Mouse (Mus musculus) heart, embryonic 12.5 days (tissue): ENCODE data around the gene Mbnl1. TPM values are rescaled to one million over a fixed set of nuclear protein-coding genes. Genes with fewer than 3 reads are reported as not detected.
A peak's percentile ranks its signal among the peaks of the same experiment; 100 is the strongest.

Experiments used
- ATAC-seq: fragments of 200-750 bp; cut with Nextera tagmentation; 2 replicates; pipeline ENCODE4 v1.8.0; 2017; ENCODE audit warnings: moderate TSS enrichment, moderate library complexity; ENCODE audit not compliant: insufficient number of reproducible peaks, low FRiP score
- H3K27ac ChIP-seq: fragments of 300-500 bp; sonication (generic); 2 replicates; pipeline ENCODE4 v1.5.1; 2016; ENCODE audit warnings: mild to moderate bottlenecking, moderate library complexity; ENCODE audit not compliant: poor library complexity, severe bottlenecking
- H3K27me3 ChIP-seq: fragments of 300-500 bp; sonication (generic); replicated peaks from 2 replicates; pipeline ENCODE4 v1.6.1; 2016; ENCODE audit warnings: mild to moderate bottlenecking, moderate library complexity
- H3K36me3 ChIP-seq: fragments of 300-500 bp; sonication (generic); 2 replicates; pipeline ENCODE4 v1.6.1; 2016; ENCODE audit warnings: mild to moderate bottlenecking, moderate library complexity
- H3K4me1 ChIP-seq: fragments of 300-500 bp; sonication (generic); replicated peaks from 2 replicates; pipeline ENCODE4 v1.6.1; 2016; ENCODE audit warnings: mild to moderate bottlenecking
- H3K4me2 ChIP-seq: fragments of 300-500 bp; sonication (generic); 2 replicates; pipeline ENCODE4 v1.6.1; 2016; ENCODE audit warnings: mild to moderate bottlenecking, moderate library complexity
- H3K4me3 ChIP-seq: fragments of 300-500 bp; sonication (generic); 2 replicates; pipeline ENCODE4 v1.5.1; 2016; ENCODE audit warnings: mild to moderate bottlenecking
- H3K9ac ChIP-seq: fragments of 300-500 bp; sonication (generic); 2 replicates; pipeline ENCODE4 v1.6.1; 2016; ENCODE audit warnings: mild to moderate bottlenecking, moderate library complexity
- H3K9me3 ChIP-seq: fragments of 300-500 bp; sonication (generic); replicated peaks from 2 replicates; pipeline ENCODE4 v1.6.1; 2016; ENCODE audit warnings: mild to moderate bottlenecking, moderate library complexity
- WGBS: fragments of 180-500 bp; shearing (Covaris S2); methylation state at CpG from one replicate; pipeline ENCODE4 v1.1.7; 2016; 5-methylcytosine and 5-hydroxymethylcytosine counted together
- polyA plus RNA-seq: library from polyadenylated mRNA; unstranded; fragments of >200 nt; fragmentation: Nextera tagmentation; extraction: Ambion mirVana; gene quantifications from 2 replicates; pipeline ENCODE4 v1.2.1, GENCODE M21; 2016

Gene Mbnl1
- polyA plus RNA-seq, 1 experiment from 2014 or later, result 77.4 TPM

DNA sequence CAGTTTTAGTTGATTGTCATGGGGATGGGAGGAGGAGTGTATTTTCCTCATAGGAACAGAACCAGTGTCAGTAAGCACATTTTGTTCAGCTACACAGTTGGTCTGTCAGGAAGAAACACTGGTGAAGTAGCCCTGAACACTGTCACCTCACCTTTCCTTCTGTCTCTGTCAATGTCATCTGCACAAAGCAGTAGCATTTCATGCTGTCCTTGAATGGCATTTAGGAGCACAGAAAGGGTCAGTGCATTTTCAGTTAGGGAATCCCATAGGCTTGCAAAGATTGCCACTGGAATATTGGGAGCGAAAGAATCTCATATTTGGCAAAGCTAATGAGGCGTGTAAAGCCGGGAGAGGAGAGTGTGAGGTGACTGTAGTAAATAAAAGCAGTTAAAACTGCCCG, 114.5 kb downstream of the Mbnl1 start:
- WGBS, result 89% methylated on average over 4 of the region's 4 CpGs
- H3K9ac ChIP-seq, result no peak overlapping the region
- H3K4me3 ChIP-seq, result no peak overlapping the region
- no peak overlapping the region for H3K4me2 ChIP-seq
- no peak for ATAC-seq
- H3K36me3 ChIP-seq, result no peaks in the 10 kb centered on the region
- H3K4me1 ChIP-seq, result peaks cover 25% of the 10 kb centered on the region
- H3K27me3 ChIP-seq, result no peaks in the 10 kb centered on the region
- no peaks in the 10 kb centered on the region for H3K9me3 ChIP-seq
- no peak overlapping the region for H3K27ac ChIP-seq

DNA sequence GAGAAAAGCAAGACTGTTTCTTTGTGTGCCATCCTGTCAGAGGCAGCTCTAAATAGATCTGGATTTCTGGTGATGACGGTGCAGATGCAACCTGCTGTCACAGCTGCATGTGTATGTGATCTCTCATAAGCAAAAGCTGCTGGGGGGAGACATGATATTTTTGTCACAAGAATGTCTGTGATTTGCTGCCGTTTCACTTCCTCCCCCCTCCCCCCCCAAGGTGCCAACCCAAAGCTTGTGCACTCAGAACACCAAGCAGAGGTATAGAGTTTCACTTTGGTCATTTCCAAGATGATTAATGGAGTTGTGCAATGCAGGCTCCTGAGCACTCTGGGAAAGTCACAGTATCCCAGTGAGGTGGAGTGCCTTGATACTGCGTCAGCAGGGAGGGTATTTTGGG, 116.7 kb downstream of the Mbnl1 start:
- H3K4me1 ChIP-seq, result peaks cover 35% of the 10 kb centered on the region
- WGBS, result 49% methylated on average over 3 of the region's 3 CpGs
- no peak for ATAC-seq
- no peak overlapping the region for H3K27ac ChIP-seq
- no peak overlapping the region for H3K9ac ChIP-seq
- H3K9me3 ChIP-seq, result no peaks in the 10 kb centered on the region
- H3K4me3 ChIP-seq, result no peak overlapping the region
- no peak overlapping the region for H3K4me2 ChIP-seq
- no peaks in the 10 kb centered on the region for H3K36me3 ChIP-seq
- no peaks in the 10 kb centered on the region for H3K27me3 ChIP-seq

DNA sequence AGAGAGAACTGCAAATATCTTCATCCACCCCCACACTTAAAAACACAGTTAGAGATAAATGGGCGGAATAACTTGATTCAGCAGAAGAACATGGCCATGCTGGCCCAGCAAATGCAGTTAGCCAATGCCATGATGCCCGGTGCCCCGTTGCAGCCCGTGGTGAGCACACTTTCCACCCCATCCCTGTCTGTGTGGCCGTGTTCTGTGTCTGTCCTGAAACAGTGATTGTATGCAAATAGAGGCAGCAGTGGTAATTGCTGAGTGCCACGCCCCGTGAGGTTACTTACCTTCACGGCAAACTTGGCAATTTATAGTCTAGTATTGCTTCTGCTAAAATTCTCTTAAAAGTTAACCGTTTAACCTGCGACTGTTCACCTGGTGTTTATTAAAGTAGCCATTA, 123.0 kb downstream of the Mbnl1 start:
- H3K27ac ChIP-seq, result no peak overlapping the region
- peaks cover 19% of the 10 kb centered on the region for H3K4me1 ChIP-seq
- no peak overlapping the region for H3K9ac ChIP-seq
- ATAC-seq, result no peak
- no peak overlapping the region for H3K4me3 ChIP-seq
- H3K36me3 ChIP-seq, result peaks cover 3% of the 10 kb centered on the region; the same call in 1 of the 2 replicates
- H3K9me3 ChIP-seq, result no peaks in the 10 kb centered on the region
- WGBS, result 87% methylated on average over 10 of the region's 10 CpGs
- no peaks in the 10 kb centered on the region for H3K27me3 ChIP-seq
- H3K4me2 ChIP-seq, result no peak overlapping the region

DNA sequence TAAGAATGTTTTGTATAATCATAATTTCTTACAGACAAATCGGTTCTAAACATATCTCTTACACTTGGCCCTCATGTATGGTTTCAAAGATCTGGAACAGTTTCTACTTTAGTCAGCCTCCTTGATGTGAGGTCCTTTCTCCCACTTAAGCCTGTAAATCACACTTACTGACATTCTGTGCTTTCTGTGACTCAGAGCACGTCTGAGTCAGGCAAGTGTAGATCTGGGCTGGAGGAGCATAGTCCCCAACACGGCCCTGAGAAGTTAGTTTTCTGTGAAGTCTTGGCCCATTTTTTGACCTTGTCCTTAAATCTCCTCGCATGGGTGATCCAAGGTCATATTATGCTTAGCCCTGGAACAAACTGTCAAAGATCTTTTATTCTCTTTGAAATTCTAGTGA, 124.4 kb downstream of the Mbnl1 start:
- no peak overlapping the region for H3K9ac ChIP-seq
- no peaks in the 10 kb centered on the region for H3K27me3 ChIP-seq
- H3K4me3 ChIP-seq, result no peak overlapping the region
- 61% methylated on average over 4 of the region's 4 CpGs for WGBS
- no peak for ATAC-seq
- peaks cover 3% of the 10 kb centered on the region; the same call in 1 of the 2 replicates for H3K36me3 ChIP-seq
- peaks cover 20% of the 10 kb centered on the region for H3K4me1 ChIP-seq
- H3K4me2 ChIP-seq, result no peak overlapping the region
- no peak overlapping the region for H3K27ac ChIP-seq
- H3K9me3 ChIP-seq, result no peaks in the 10 kb centered on the region

DNA sequence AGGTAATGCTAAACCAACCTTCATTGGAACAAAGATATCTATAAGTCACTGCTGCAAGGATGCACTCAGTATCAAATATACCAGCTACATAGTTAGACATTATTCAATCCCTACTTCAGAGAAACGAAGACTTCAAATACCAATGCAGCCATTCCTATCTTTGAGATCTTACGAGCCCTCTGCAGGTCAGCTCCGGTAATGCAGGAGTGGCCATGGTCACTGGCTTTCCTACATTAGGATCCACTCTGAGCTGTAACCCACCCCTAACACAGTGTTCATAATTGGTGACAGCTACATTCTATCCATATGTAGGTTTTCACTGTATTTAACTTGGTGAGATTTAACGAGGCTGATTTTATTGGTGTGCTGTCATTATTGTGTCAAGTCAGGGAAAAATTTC, 129.1 kb downstream of the Mbnl1 start:
- Histone ChIP-seq H3K27me3 (no peaks in the 10 kb centered on the region), H3K4me2 (no peak overlapping the region), H3K4me1 (peaks cover 36% of the 10 kb centered on the region), H3K9me3 (no peaks in the 10 kb centered on the region), H3K36me3 (peaks cover 3% of the 10 kb centered on the region; the same call in 1 of the 2 replicates), H3K27ac (no peak overlapping the region), H3K9ac (no peak overlapping the region), H3K4me3 (no peak overlapping the region)
- WGBS, result 28% methylated on average over 4 of the region's 4 CpGs
- no peak for ATAC-seq

DNA sequence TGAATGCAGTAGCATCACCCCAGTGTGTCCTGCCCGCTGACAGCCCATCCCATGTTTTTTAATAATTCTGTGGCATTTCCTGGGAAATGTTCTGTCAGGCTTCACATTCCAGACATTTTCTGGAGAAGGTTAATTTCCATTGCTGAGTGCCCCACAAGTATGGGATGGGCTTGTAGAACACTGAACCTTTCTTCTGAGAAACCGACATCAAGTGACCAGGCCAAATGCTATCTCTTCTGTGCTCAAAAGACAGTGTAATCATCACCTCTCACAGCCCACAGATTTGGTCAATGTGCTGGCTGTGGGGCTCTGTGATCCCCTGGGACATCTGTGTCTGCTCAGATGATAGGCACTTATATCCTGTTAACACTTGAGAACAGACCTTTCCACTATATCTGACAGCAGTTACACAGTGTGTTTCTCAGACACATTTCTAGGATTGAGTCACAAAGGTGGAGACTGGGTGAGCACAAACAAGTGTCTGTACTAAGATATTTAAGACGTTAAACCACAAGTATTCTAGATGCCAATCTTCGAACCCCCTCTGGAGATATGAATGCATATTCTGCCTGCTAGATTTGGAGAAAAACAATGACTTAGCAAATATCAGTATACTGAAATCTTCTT, 130.4 kb downstream of the Mbnl1 start:
- Histone ChIP-seq H3K9ac (0 out of 2 replicates have a peak overlapping the region, but pooled peaks have one; percentile 4), H3K27me3 (no peaks in the 10 kb centered on the region), H3K4me1 (peaks cover 37% of the 10 kb centered on the region), H3K36me3 (peaks cover 3% of the 10 kb centered on the region; the same call in 1 of the 2 replicates), H3K9me3 (no peaks in the 10 kb centered on the region), H3K27ac (peak overlapping the region; percentile 53), H3K4me3 (no peak overlapping the region), H3K4me2 (peak overlapping the region; percentile 29)
- WGBS, result 20% methylated on average over 4 of the region's 4 CpGs
- peak; percentile 88 for ATAC-seq

DNA sequence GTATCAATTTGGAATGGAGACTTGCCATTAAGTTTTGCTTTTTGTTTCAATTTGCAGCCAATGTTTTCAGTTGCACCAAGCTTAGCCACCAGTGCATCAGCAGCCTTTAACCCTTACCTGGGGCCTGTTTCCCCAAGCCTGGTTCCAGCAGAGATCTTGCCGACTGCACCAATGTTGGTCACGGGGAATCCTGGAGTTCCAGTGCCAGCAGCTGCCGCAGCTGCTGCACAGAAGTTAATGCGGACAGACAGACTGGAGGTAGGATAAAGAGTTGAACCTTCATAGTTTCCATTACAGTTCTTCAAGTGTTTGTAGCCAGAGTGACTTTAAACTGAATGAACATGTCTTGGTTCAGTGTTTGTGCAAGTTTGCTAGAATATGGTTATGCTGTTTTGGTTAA, 131.0 kb downstream of the Mbnl1 start:
- Histone ChIP-seq H3K36me3 (peaks cover 3% of the 10 kb centered on the region; the same call in 1 of the 2 replicates), H3K9me3 (no peaks in the 10 kb centered on the region), H3K4me1 (peaks cover 37% of the 10 kb centered on the region), H3K4me3 (no peak overlapping the region), H3K9ac (no peak overlapping the region), H3K4me2 (no peak overlapping the region), H3K27ac (peak overlapping the region; percentile 23; the same call in 1 of the 2 replicates), H3K27me3 (no peaks in the 10 kb centered on the region)
- ATAC-seq, result no peak
- 63% methylated on average over 4 of the region's 4 CpGs for WGBS

DNA sequence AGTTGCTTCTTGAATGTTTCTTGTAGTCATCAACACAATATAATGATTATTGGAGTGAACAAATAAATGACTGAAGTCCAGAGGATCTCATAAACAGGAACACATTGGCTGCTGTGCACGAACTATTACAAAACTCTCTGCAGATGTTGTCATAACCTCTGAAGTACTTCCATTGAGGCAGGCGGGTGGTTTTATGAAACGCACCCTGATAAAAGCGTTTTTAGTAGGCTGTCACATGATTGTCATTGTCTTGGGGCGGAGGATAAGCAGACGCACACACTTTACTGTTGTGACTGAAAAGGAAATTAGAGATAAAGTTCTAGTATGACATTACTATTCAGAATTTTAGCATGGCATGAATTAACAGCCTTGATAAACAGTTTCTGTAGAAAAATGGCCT, 131.6 kb downstream of the Mbnl1 start:
- Histone ChIP-seq H3K9ac (no peak overlapping the region), H3K27me3 (no peaks in the 10 kb centered on the region), H3K9me3 (no peaks in the 10 kb centered on the region), H3K4me1 (peaks cover 37% of the 10 kb centered on the region), H3K36me3 (peaks cover 3% of the 10 kb centered on the region; the same call in 1 of the 2 replicates), H3K4me3 (no peak overlapping the region), H3K4me2 (no peak overlapping the region), H3K27ac (no peak overlapping the region)
- 41% methylated on average over 6 of the region's 6 CpGs for WGBS
- no peak for ATAC-seq

DNA sequence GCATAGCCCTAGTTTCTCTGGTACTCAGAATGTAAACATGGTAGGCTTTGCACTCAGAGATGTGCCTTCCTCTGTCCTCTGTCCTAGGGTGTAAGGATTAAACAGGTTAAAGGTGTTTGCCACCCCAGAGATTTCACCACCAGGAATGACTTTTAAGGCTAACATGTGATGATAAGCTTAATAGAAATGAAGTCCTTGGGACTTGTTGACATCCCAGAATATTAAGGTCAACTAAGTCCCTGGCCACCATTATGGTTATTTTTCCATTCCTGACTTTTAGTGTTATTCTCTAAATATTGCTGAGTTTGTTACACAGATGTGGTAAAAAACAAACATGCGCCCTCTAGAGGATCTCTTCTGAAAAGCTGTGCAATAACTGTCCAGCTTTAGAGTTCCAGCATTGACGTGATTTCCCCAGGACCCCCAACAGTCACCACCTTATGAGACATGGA, 136.3 kb downstream of the Mbnl1 start:
- Histone ChIP-seq H3K9ac (no peak overlapping the region), H3K36me3 (peaks cover 12% of the 10 kb centered on the region), H3K4me1 (peaks cover 17% of the 10 kb centered on the region), H3K27ac (no peak overlapping the region), H3K27me3 (no peaks in the 10 kb centered on the region), H3K4me3 (no peak overlapping the region), H3K9me3 (no peaks in the 10 kb centered on the region), H3K4me2 (no peak overlapping the region)
- WGBS, result 14% methylated on average over 2 of the region's 2 CpGs
- no peak; the same call in 1 of the 2 replicates for ATAC-seq

DNA sequence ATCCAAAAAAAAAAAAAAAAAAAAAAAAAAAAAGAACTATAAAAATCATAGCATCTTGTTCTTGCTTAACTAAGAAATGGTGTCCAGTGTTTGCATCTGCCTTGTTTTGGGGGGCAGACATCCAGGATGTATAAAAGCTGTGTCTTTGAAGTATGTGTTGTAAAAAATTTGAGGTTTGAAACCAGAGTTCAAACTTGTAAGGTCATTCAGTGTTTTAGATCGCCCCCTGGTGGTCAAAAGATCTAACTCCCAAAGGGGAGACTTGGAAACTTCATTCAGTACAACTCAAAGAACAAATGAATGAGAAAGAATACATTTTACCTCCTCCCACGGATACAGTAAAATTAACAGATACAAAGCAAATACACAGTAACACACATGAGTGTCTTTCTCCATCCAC, 139.2 kb downstream of the Mbnl1 start:
- ATAC-seq, result no peak
- H3K36me3 ChIP-seq, result peaks cover 16% of the 10 kb centered on the region
- no peak overlapping the region for H3K4me3 ChIP-seq
- H3K4me1 ChIP-seq, result peaks cover 2% of the 10 kb centered on the region
- whole genome bisulfite sequencing, result 19% methylated on average over 2 of the region's 2 CpGs
- H3K9ac ChIP-seq, result no peak overlapping the region
- H3K27ac ChIP-seq, result no peak overlapping the region
- H3K27me3 ChIP-seq, result no peaks in the 10 kb centered on the region
- no peak overlapping the region for H3K4me2 ChIP-seq
- H3K9me3 ChIP-seq, result no peaks in the 10 kb centered on the region

DNA sequence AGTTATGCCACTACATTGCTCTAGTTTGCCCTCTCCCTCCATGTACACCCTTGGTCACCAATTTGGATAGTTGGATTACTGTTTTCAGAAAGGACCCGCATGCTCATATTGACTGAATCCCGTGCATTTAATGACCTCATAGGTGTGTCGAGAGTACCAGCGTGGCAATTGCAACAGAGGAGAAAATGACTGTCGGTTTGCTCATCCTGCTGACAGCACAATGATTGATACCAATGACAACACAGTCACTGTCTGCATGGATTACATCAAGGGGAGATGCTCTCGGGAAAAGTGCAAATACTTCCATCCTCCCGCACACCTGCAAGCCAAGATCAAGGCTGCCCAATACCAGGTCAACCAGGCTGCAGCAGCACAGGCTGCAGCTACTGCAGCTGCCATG, 140.5 kb downstream of the Mbnl1 start:
- H3K9ac ChIP-seq, result no peak overlapping the region

DNA sequence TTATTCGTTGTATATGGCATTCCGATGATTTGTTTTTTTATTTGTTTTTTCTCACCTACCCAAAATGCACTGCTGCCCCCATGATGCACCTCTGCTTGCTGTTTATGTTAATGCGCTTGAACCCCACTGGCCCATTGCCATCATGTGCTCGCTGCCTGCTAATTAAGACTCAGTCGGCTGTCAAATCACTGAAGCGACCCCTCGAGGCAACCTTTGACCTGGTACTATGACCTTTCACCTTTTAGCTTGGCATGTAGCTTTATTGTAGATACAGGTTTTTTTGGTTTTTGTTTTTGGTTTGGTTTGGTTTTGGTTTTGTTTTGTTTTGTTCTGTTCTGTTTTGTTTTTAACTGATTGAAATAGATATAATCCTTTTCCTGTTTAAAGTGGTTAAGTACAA, 141.9 kb downstream of the Mbnl1 start:
- H3K36me3 ChIP-seq, result peaks cover 21% of the 10 kb centered on the region
- H3K4me1 ChIP-seq, result peaks cover 3% of the 10 kb centered on the region; the same call in 1 of the 2 replicates
- H3K27me3 ChIP-seq, result no peaks in the 10 kb centered on the region
- no peak overlapping the region for H3K27ac ChIP-seq
- no peaks in the 10 kb centered on the region for H3K9me3 ChIP-seq
- H3K4me2 ChIP-seq, result no peak overlapping the region
- no peak for ATAC-seq
- no peak overlapping the region for H3K4me3 ChIP-seq
- H3K9ac ChIP-seq, result no peak overlapping the region
- WGBS, result 93% methylated on average over 7 of the region's 7 CpGs

More for the DNA sequence above, 140.5 kb downstream of the Mbnl1 start:
- H3K4me1 ChIP-seq, result peaks cover 3% of the 10 kb centered on the region; the same call in 1 of the 2 replicates
- no peak overlapping the region for H3K4me3 ChIP-seq
- no peak overlapping the region for H3K4me2 ChIP-seq
- H3K9me3 ChIP-seq, result no peaks in the 10 kb centered on the region
- WGBS, result 87% methylated on average over 7 of the region's 7 CpGs
- H3K36me3 ChIP-seq, result peaks cover 21% of the 10 kb centered on the region
- H3K27ac ChIP-seq, result no peak overlapping the region
- ATAC-seq, result no peak
- no peaks in the 10 kb centered on the region for H3K27me3 ChIP-seq
